Mouse (Mus musculus): Measurements from ENCODE around the gene Rpl13.

Rpl13 gene

GRCm38 (mm10) chr8:123108953-123109352 lies 6.8 kb downstream of the Rpl13 start:
- DNase-seq = no peak

GRCm38 (mm10) chr8:123110649-123111048 lies 8.5 kb downstream of the Rpl13 start:
- peak; percentile 43 for DNase-seq

GRCm38 (mm10) chr8:123112892-123113291 lies 10.7 kb downstream of the Rpl13 start:
- no peak for DNase-seq

- peak; percentile 44 for DNase-seq
Observed at GRCm38 (mm10) chr8:123113908-123114469, 11.8 kb downstream of the Rpl13 start.

GRCm38 (mm10) chr8:123114644-123115043 lies 12.5 kb downstream of the Rpl13 start:
- DNase-seq = no peak

GRCm38 (mm10) chr8:123117127-123117731 lies 15.1 kb downstream of the Rpl13 start, which contains the start of gene Cpne7:
Cpne7 (plus strand) TSS chr8:123117374.
- no peak for DNase-seq

GRCm38 (mm10) chr8:123117744-123118143 lies 15.6 kb downstream of the Rpl13 start:
- DNase-seq = no peak

- DNase-seq = no peak
Observed at GRCm38 (mm10) chr8:123122059-123122458, 19.9 kb downstream of the Rpl13 start.

- DNase-seq = no peak
Observed at GRCm38 (mm10) chr8:123122670-123123069, 20.5 kb downstream of the Rpl13 start.

GRCm38 (mm10) chr8:123126193-123126816 lies 24.2 kb downstream of the Rpl13 start:
- DNase-seq = peak; percentile 83

- DNase-seq = no peak
Observed at GRCm38 (mm10) chr8:123131041-123131440, 28.9 kb downstream of the Rpl13 start.

GRCm38 (mm10) chr8:123132953-123133352 lies 30.8 kb downstream of the Rpl13 start:
- no peak for DNase-seq

- DNase-seq = no peak
Observed at GRCm38 (mm10) chr8:123134149-123134713, 32.1 kb downstream of the Rpl13 start.

- DNase-seq = no peak
Observed at GRCm38 (mm10) chr8:123135406-123135805, 33.3 kb downstream of the Rpl13 start.

GRCm38 (mm10) chr8:123135806-123136205 lies 33.7 kb downstream of the Rpl13 start:
- no peak for DNase-seq

- DNase-seq = no peak
Observed at GRCm38 (mm10) chr8:123136287-123136686, 34.1 kb downstream of the Rpl13 start.

GRCm38 (mm10) chr8:123137645-123138077 lies 35.5 kb downstream of the Rpl13 start:
- peak; percentile 52 for DNase-seq

GRCm38 (mm10) chr8:123138741-123139140 lies 36.6 kb downstream of the Rpl13 start:
- DNase-seq = no peak

GRCm38 (mm10) chr8:123141741-123142462 lies 39.8 kb downstream of the Rpl13 start:
- DNase-seq = peak; percentile 91

- DNase-seq = peak; percentile 68
Observed at GRCm38 (mm10) chr8:123145279-123145678, 43.1 kb downstream of the Rpl13 start.

- no peak for DNase-seq
Observed at GRCm38 (mm10) chr8:123146390-123146789, 44.2 kb downstream of the Rpl13 start.

GRCm38 (mm10) chr8:123150737-123151171 lies 48.6 kb downstream of the Rpl13 start:
- DNase-seq = peak; percentile 69
